Mouse (Mus musculus) mature B cell (primary cell): ENCODE measurements at regions not wholly inside any gene's neighbourhood (a gene's known extent, or its start where the extent isn't known, plus 50 kb on each side); places are given as distances from the start of the nearest gene placed in this dataset.

Experiments used
- in situ Hi-C: fragments of 300-500 bp; cut with MboI; formaldehyde crosslinking; loops from 2 replicates; pipeline ENCODE4 v1.14.3; 2019

DNA sequence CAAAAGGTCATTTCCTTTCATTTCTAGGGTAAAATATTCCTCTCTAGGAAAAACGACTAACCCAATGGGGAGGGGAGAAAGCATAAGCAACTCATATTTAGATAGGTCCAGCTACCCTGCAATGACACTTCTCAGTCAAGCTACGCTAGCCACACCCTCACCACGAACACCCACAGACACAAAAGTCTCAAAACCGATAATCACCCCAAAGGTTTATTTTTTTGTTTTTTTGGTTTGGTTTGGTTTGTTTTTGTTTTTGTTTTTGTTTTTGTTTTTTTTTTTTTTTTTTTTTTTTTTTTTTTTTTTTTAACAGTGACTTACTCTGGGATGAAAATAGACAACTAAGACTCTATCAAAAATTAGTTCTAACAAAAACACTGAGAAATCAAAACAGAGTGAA lies 196.3 kb upstream of the Atp2b1 start:
- in situ Hi-C loops = no loop called here

DNA sequence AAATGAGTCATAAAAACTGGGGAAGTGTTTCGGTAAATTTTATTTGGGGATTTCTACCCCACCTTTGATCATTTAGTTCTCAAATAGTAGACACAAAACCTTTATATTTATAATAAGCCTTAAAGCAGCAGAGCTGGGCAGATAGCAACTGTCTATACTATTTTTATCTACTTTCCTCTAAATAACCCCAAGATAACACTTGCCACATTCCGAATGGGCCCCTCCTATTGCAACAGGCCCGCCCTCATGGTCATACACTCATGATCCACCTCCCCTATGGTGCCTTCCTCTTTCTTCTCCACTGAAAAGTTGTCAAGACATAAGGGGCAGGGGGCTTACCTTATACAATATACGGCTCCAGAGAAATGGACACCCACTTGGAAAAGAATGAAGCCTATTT lies 195.5 kb upstream of the Atp2b1 start:
- in situ Hi-C loops = no loop called here

DNA sequence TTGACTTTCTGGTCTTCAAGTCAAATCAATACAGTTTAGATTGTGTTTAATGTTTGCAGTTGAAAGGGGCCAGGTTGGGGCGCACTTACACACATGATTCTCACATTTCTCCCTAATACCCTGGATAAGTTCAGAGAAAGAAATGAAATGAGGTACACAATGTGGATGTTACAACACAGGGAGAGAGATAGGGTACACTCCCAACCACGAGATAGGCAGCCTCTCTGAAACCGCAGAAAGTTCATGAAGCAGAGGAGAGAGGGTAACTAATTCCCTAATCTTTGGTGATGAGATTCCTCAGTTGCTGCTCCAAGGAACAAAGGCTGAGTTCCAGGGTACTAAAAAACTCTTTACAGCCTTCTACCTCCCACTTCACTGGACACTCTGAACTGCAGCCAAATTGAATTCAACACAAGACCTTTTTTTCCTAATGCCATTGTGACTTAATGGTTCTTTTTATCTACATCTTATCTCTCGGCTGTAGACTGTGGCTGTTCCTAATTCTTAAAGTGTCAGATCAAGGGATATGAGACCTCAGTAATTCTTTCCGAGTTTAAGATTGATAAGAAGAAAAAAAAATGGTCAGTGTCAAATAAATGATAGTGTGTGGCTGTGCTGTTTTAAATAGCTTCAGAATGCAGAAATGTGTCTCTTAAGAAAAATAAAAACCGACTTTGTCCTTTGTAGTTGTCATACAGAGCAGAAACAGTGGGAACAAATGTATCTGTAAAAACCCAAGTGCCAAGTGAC lies 193.8 kb upstream of the Atp2b1 start:
- in situ Hi-C loops = no loop called here

DNA sequence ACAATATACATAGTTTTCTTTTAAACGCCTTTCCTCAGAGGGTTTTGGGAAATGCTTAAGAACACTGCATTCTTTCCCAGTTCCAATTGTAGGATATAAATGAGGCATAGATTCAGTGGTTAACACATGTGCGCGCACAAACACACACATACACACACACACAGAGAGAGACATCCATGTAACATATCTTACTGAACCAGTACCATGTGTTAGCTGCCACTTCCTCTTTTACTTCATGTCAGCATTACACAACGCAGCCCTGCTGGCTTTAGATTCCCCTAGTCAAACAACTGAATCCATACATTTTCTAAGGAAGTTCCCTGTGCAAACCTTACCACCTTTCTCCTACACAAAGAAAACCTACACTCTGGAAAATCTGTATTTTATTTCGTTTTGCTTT lies 189.1 kb upstream of the Atp2b1 start:
- in situ Hi-C loops = no loop called here

DNA sequence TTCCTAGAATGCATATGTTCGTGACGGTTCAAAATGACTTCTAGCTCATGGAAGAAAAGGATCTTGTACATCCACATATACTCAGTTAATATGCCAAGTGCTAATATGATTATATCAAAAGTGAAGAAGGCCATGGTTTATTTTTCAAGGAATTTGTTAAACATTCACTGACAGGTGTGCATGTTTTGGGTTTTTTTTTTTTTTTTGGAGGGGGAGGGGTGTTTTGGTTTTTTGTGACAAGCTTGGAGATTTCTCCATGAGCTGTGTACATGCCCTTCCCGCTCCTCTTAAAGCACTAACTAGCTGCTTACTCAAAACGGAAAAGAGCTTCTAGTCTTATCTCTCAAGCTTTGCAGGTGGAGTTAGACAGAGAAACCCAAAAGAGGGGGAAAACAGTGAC lies 187.1 kb upstream of the Atp2b1 start:
- in situ Hi-C loops = no loop called here

DNA sequence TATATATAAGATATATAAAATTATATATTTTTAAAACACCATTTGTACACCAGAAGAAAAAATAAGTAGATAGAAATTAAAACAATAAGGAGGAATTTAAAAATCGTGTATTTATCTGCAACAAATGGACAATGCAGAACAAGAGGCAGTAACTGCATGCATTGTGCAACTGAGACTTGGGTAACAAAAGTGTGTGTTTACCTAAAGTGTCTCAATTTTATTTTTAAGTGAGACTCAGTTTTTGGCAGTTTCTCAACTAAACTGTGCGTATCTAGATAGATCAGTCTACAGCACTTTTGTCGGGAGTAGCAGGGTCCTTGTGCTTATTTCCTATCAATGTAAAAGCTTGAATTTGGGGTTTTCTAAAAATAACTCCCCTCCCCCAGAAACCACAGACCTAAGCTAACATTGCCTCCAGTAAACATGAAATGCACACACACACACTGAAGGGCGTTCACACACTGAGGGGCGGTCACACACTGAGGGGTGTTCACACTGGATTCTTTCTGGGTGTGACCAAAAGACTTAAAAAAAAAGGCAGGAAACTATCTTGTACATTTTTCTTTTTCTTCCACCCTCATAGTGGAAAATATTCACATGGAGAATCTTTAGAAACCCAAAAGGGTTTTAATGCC lies 185.7 kb upstream of the Atp2b1 start:
- in situ Hi-C loops = no loop called here

DNA sequence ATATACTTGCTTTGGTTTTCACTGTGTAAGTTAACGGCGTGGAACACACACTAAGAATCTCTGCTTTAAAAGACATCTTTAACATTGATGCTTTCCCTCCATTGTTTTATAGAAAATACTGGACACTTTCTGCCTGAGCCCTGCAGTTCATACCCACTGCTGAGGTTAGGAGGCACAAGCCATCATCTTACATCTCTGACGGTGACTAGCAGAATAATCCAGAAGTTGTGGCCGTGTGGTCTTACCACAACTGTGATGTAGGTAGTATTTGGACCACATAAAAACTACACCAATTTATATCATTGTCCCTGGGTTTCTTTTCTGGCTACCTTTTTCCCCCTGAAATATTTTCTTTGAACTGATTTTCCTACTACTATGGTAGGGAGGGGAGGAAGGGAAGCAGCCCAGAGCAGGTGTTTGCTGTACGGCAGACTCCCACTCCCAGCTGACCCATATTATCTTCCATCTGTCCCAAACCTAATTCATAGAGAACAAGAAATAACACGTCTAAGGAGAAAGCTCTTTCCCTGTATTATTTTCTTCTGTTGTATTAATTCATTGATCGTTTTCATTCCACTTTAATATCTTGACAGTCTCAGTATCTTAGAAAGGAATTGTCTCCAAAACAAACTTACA lies 180.1 kb upstream of the Atp2b1 start:
- in situ Hi-C loops = no loop called here

DNA sequence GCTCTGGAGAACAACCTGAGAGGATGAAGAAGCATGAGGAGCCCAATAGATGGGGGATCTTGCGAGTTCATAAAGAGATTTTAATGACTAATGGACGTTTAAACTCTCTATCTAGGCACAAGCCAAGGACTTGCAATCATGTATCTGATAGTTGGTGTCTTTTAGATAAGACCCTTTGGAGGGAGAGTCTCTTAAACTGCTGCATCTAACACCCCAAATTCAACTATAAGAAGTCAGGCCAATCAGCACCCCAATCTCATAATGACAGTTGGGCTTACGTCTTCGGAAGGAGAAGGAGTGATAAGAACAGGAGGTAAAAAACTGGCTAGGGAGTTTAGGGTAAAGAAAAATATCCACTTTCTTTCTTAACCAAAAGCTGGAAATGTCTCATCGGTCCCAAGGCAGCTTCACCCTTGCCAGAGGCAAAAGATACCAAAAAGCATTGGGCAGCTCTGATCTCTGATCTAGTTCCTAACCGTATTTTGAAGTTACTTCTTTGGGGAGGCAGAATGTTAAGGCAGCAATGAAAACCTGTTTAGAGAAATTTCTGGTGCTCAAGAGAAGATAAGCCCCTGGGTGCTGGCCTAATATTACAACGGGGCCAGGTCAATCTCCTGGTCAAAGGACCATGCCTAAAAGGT lies 173.6 kb upstream of the Atp2b1 start:
- in situ Hi-C loops = no loop called here

DNA sequence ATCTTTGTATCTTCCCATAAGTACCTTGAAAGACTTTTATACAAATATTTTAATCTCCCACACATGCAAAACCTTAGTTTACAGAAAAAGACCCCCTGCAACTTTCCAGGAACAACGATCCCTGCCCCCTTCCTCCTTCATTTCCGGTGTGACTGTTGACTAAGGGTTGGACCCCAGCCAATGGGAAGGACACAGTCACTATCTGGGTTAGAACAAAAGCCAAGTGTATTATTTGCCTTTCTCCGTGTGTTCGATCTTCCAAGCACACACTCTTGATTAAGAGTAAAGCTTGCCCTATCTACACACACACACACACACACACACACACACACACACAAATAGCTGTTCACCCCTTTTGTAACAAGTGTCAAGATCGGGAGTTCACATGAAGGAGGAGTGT lies 172.8 kb upstream of the Atp2b1 start:
- in situ Hi-C loops = no loop called here

DNA sequence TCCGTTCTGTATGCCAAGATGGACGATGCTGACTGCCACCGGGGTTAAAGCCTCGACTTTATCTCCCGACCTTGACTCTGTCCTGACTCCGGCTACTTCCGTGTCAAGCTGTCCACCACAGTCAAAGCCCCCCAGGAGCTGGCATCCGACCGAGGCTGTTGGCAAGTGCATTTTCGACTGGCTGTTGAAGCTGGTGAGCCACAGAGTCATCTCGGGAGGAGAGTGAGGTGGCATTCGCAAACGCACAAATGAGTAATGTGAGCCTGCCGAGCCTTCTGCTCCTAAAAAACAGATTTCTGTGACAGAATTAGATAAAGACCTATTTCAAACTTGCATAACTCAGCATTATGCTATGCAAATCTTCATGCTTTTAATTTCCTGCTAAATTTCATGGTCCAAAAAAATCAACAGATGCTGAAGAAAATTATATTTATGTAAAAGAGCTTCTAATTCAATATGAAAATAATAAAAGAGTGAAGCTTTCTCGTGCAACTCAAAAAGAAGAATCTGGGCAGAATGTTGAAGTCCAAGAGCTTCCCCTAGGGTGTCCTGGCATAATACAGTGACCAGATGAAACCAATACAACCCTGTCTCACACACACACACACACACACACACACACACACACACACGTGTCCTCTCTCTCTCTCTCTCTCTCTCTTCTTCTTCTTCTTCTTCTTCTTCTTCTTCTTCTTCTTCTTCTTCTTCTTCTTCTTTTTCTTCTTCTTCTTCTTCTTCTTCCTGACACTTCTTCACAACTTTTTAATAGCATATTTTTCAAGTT lies 171.2 kb upstream of the Atp2b1 start:
- in situ Hi-C loops = no loop called here

DNA sequence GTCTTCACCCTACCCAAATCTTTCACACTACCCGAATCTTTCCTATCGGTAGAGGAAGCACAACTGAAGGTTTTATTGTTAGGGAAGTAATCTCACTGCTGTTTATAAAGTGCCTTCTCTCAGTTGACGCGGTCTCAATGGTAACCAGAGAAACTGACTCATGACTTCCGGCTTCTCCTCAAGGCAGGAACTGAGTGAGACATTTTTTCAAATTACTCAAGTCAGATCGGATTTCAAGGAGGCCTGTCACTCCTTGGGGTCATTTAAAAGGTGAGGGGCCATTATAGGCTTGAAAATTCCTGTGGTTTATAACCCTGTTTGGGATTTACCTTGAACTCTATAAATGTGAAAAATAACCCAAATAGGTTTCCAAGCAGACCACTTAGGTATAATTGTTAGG lies 170.0 kb upstream of the Atp2b1 start:
- in situ Hi-C loops = no loop called here

DNA sequence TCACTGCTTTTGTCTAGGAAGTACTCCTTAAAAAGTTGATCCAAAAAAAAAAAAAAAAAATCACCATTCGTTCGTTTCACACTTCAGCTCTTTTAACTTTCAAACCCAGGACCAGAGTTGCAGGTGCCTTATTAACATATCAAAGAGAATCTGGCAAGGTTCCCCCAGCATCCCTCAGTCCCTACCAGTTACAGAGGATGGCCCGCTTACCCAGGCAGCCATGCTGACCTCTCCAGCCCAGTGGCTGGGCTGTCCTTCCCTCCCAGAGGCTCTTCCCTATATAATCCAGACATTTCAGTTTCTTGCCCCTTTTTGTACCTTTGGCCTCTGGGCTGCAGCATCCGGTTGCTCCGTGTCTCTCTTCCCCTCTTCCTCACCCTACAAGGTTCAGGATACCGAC lies 169.5 kb upstream of the Atp2b1 start:
- in situ Hi-C loops = no loop called here

DNA sequence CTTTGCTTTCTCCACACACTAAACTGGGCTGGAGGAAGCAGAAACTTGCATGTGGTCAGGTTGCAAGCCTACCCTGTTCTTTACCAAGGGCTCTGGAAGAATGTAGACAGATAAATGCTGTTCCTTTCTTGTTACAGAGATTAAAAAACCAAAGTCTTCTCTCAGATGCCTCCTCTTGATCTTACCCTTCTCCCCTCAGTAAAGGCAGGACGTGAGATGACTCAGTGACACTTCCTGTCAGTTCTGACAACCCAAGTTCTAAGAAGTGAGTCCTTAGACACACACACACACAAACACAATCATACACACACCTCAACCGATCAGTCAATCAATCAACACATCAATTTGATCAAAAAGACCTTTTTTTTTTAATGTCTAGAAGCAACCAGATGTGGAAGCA lies 168.8 kb upstream of the Atp2b1 start:
- in situ Hi-C loops = no loop called here

DNA sequence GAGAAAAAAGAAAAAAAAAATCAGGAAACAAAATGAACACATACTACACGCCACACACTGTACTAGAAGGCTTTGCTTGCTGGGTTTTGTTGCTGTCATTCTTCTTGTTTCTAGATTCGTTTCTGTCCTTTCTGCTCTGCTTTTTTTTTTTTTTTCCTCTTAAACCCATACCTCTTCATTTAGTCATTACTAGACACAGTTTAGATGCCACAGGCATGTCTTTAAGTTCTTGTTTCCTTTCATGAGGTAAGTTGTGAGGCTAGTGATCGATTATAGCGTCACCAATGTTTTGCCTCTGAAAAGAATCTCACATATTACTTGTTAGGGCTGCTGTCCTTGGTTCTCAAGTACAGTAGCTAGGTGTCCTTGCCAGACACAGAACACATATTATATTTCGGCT lies 168.3 kb upstream of the Atp2b1 start:
- in situ Hi-C loops = no loop called here

DNA sequence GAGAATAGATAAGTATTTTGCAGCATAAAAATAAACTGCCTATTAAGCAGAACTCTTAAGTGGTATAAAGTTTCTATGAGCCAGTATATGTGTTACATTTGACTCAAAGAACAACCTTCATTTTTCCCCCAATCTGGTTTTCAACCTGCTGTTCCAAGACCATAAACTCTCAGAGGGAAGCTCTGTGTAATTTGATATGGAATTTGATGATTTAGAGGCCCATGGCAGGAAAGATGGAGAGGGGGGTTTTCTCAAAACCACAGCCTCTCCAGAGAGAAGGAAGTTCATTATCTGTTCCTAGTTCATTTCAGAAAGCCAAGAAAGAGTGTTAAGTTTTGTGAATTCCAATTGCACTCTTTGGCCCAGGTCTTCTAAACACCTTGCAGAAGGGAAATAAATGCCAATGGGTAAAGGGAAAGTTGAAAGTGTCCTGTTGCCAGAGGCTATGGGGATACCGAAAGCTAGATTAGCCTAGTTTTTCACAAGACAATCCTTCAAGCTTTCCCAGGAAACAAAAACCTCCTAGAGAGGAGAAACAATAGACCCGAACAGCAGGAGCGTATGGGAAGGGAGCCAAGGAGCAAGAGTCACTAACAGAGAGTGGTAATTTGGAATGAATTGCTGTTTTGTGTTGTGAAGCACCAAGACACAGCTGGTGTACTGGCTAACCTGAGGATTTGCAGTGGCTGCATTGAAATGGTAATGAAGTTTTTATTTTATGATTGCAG lies 165.2 kb upstream of the Atp2b1 start:
- in situ Hi-C loops = no loop called here

DNA sequence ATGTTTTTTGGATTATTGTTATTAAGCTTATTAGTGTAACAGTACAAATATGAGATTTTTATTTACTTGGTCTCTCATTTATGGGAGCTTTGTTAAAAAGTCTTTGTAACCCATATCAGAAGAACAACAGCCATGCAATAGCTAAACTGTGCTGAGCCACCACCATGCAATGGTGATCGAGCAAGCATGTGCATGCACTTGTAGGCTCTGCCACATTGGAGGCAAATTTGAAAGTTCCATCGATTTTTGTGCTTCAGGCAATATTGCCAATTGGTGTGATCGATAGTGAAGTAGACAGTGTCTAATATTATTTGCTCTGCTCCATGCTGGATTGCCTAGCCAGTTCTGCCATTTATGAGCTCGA lies 164.6 kb upstream of the Atp2b1 start:
- in situ Hi-C loops = no loop called here

DNA sequence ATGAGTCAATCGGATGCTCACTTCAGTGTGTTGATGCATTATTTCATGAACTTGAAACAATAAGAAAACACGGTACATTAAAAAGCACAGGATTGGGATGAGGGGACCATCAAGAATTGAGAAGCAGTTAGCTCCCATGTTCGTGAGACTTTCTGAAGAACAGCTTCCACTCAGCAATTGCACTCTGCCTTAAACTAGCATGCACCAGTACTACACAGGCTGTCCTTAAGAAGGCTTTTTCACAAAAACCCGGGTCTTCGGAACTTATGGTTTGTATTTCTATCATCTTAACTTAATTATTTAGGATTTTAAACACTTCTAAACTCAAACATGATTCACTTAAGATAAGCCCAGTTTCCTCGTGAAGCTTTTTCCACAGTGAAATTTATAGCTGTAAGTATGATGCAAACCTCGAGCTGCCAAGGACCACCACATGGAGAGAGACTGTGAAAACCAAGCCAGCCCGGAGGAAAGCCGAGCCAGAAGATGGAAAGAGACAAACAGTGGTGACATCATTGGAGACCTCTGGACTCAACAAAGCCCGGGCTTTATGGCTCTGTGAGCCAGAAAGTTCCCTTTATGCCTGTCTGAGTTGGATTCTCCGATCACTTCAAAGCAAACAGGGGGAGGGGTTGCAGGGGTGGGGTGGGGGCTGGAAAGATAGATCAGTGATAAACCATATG lies 162.7 kb upstream of the Atp2b1 start:
- in situ Hi-C loops = no loop called here

DNA sequence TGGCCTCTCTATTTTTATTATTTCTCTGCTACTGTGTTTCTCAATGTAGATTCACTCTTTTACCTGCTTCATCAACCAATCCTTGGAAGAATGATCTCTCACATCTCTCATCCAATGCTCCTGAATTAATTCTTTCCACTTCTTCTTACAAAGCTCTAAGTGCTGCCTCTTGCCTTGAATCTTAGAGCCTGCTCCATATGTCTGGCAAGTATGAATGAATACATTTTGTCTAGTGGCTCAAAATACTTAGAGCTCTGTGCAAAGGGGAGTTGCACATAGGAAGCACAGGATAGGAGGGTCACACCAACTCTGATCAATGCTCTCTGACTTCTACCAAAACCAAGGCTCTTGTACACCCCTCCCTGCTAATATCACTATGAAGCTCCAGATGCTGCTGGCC lies 153.1 kb upstream of the Atp2b1 start:
- in situ Hi-C loops = no loop called here

DNA sequence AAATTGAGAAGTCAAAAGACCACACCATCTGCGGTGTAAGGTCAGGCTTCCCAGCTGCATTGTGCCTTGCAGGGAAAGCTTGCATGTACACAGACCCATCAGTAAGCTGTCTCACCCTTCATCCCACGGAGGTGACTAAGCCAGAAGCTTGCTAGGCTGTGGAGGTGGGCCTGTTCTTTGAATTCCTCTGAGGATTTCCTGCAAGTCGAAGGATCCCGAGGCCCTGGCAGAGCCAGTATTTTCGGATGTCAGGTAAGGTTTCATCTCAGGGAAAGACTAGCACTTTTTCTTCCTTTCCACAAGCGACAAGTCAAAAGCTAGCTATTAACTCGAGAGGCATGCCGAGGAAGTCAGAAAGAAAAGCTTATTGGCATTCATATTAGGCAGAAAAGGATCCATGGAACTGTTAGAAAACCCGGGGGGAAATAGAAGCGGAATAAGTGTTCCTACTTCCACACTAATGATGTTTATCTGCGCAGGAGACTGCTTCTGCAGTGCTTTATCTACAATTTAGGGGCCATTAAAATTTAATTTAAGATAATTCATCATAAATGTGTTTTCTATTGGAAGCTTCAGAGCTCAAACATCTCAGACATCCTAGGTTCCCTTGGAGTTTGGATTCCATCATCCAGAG lies 148.3 kb upstream of the Atp2b1 start:
- in situ Hi-C loops = no loop called here

DNA sequence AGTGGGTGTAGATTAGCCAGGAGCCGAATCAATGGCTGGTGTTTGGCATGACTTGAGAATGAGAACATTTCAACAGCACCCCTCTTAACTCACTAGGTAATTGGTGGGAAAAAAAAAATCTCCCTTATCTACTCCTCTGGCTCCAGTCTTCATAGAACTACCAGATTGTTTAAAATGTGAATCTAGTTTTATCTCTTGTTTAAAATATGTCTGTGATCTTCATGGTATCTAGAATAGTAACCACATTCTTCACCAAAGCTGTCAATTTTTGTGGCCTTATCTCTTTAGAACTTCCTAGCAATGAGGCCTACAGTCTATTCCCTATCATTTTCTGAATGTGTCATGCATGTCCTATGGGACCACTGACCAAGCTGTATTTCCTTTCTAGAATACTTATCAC lies 134.4 kb upstream of the Atp2b1 start:
- in situ Hi-C loops = no loop called here

DNA sequence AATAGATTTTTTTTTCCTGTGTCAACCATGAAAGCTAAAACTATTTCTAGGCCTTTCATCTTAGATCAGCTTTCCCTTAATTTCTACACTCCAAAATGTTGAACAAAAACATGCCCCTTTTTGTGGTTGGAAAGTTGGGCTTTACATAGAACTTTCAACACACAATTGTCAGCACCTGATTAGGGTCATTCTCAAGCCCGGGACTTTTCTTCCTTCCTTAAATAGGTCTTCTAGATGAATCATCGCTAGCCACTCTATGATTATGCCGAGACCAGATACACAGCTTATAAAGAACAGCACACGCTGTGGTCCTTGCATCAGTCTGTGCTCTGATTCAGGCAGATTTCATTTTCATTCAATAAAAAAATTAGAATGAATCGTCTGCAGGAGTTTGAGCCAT lies 133.3 kb upstream of the Atp2b1 start:
- in situ Hi-C loops = no loop called here
